Mouse (Mus musculus) midbrain, postnatal 0 days (tissue): ENCODE results near the gene Scai. TPM values are rescaled to one million over a fixed set of nuclear protein-coding genes. Genes with fewer than 3 reads are reported as not detected.

Source experiments
- ATAC-seq: fragments of 200-750 bp; cut with Nextera tagmentation; 2 replicates; pipeline ENCODE4 v1.8.0; 2017; ENCODE audit warnings: moderate number of reproducible peaks, mild to moderate bottlenecking, moderate TSS enrichment, moderate library complexity; ENCODE audit not compliant: low FRiP score
- DNase-seq: peaks from one replicate; pipeline ENCODE4 v3.0.0-alpha.2; 2015; ENCODE audit warnings: low spot score
- H3K27ac ChIP-seq: fragments of 300-500 bp; sonication (generic); 2 replicates; pipeline ENCODE4 v1.5.1; 2014; ENCODE audit warnings: low read depth, mild to moderate bottlenecking, low read length, mixed read lengths
- H3K27me3 ChIP-seq: fragments of 300-500 bp; sonication (generic); 2 replicates; pipeline ENCODE4 v1.6.1; 2014; ENCODE audit warnings: low read length, control low read depth, mixed read lengths; ENCODE audit not compliant: insufficient read depth
- H3K36me3 ChIP-seq: fragments of 300-500 bp; sonication (generic); 2 replicates; pipeline ENCODE4 v1.6.1; 2014; ENCODE audit warnings: low read length, control low read depth, mixed read lengths; ENCODE audit not compliant: insufficient read depth
- H3K4me1 ChIP-seq: fragments of 300-500 bp; sonication (generic); 2 replicates; pipeline ENCODE4 v1.6.1; 2014; ENCODE audit warnings: mild to moderate bottlenecking, control low read depth, antibody characterized with exemption, low read length, mixed read lengths; ENCODE audit not compliant: insufficient read depth
- H3K4me2 ChIP-seq: fragments of 300-500 bp; sonication (generic); 2 replicates; pipeline ENCODE4 v1.6.1; 2014; ENCODE audit warnings: low read depth, mild to moderate bottlenecking, low read length, mixed read lengths; ENCODE audit not compliant: poor library complexity, severe bottlenecking
- H3K4me3 ChIP-seq: fragments of 300-500 bp; sonication (generic); 2 replicates; pipeline ENCODE4 v1.5.1; 2014; ENCODE audit warnings: low read depth, mild to moderate bottlenecking, low read length, moderate library complexity
- H3K9ac ChIP-seq: fragments of 300-500 bp; sonication (generic); replicated peaks from 2 replicates; pipeline ENCODE4 v1.6.1; 2014; ENCODE audit warnings: mild to moderate bottlenecking, low read length, moderate library complexity, mixed read lengths; ENCODE audit not compliant: poor library complexity, severe bottlenecking
- H3K9me3 ChIP-seq: fragments of 300-500 bp; sonication (generic); 2 replicates; pipeline ENCODE4 v1.6.1; 2016; ENCODE audit warnings: low read length, control low read depth
- CTCF ChIP-seq: IDR thresholded peaks from 2 replicates; pipeline ENCODE4 v1.5.1; 2016; ENCODE audit warnings: antibody characterized with exemption, mild to moderate bottlenecking
- WGBS: fragments of 180-500 bp; shearing (Covaris S2); extraction: QIAGEN DNeasy Blood & Tissue Kit; methylation state at CpG from one replicate; pipeline ENCODE4 v1.1.7; 2014; 5-methylcytosine and 5-hydroxymethylcytosine counted together
- polyA plus RNA-seq: library from polyadenylated mRNA; unstranded; fragments of >200 nt; fragmentation: Nextera tagmentation; extraction: Ambion mirVana; gene quantifications from 2 replicates; pipeline ENCODE4 v1.2.1, GENCODE M21; 2015
- total RNA-seq: library from RNA; depleted of rRNA; stranded (reverse); fragments of >200 nt; gene quantifications from 2 replicates; pipeline ENCODE4 v1.2.3, GENCODE M21; 2014

Scai gene
- total and polyA plus RNA-seq, 2 experiments from 2014 or later: 13.8 to 59.5 TPM

- ATAC-seq: no peak
- no peaks in the 10 kb centered on the region for H3K9me3 ChIP-seq
- H3K27me3 ChIP-seq: no peaks in the 10 kb centered on the region
- no peak overlapping the region for H3K4me3 ChIP-seq
- no peak overlapping the region for H3K9ac ChIP-seq
- no peak overlapping the region for H3K4me2 ChIP-seq
- TF ChIP-seq CTCF: peak; percentile 35
- no peak for DNase-seq
- no peak overlapping the region for H3K27ac ChIP-seq
- H3K36me3 ChIP-seq: peaks cover 18% of the 10 kb centered on the region; the same call in 1 of the 2 replicates
- H3K4me1 ChIP-seq: no peaks in the 10 kb centered on the region
Measured at GRCm38 (mm10) chr2:39097993-39098392, 92.5 kb downstream of the Scai start.

GRCm38 (mm10) chr2:39091966-39092365, 98.6 kb downstream of the Scai start:
- Histone ChIP-seq H3K27ac (no peak overlapping the region), H3K27me3 (no peaks in the 10 kb centered on the region), H3K9ac (no peak overlapping the region), H3K4me3 (no peak overlapping the region), H3K4me1 (no peaks in the 10 kb centered on the region), H3K36me3 (peaks cover 12% of the 10 kb centered on the region; the same call in 1 of the 2 replicates), H3K9me3 (no peaks in the 10 kb centered on the region), H3K4me2 (no peak overlapping the region)
- 96% methylated on average over 1 of the region's 1 CpGs for WGBS
- no peak for ATAC-seq
- no peak for TF ChIP-seq CTCF
- DNase-seq: no peak

DNA sequence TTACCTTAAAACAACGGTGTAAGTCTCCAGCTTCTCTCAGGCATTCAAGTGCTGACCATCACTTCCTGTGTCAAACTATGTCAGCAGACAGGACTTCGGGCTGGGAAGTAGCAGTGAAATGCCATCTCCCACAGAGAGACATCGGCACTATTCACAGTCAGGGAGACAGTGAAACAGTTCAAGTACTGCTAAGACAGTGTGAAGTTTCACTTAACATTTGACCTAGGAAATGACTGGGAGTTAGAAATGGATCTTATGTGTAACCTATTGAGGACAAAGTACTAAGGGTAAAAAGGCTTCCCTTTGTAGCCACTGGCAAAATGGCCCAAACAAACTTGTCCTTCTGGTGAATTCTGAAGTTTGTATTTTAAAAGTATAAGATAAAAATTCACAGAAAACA, 107.8 kb downstream of the Scai start:
- H3K27ac ChIP-seq: no peak overlapping the region
- H3K4me2 ChIP-seq: no peak overlapping the region
- H3K4me1 ChIP-seq: no peaks in the 10 kb centered on the region
- no peak for ATAC-seq
- H3K27me3 ChIP-seq: no peaks in the 10 kb centered on the region
- TF ChIP-seq CTCF: no peak
- peaks cover 30% of the 10 kb centered on the region for H3K36me3 ChIP-seq
- 86% methylated on average over 3 of the region's 3 CpGs for WGBS
- DNase-seq: no peak
- H3K4me3 ChIP-seq: no peak overlapping the region
- no peaks in the 10 kb centered on the region for H3K9me3 ChIP-seq
- H3K9ac ChIP-seq: no peak overlapping the region

DNA sequence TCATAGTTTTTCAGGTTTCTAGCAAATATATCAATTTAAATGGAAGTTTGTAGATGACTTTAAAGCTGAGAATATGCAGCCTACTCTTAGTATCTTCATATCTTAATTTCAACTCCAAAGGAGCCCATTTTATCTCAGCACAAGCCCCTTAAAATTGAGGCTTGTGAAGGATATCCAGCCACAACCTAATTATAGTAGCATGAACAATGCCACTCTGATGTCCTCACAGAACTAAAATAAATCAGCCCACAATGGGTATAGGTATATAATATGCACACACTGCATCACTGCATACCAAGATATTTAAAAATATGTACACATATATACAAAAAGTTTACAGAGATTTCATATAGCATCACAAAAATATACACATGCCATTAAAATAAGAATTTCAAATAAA, 119.9 kb downstream of the Scai start:
- Histone ChIP-seq H3K27ac (no peak overlapping the region), H3K9ac (no peak overlapping the region), H3K27me3 (no peaks in the 10 kb centered on the region), H3K4me3 (no peak overlapping the region), H3K4me1 (no peaks in the 10 kb centered on the region), H3K9me3 (no peaks in the 10 kb centered on the region), H3K4me2 (no peak overlapping the region), H3K36me3 (no peaks in the 10 kb centered on the region; the same call in 1 of the 2 replicates)
- TF ChIP-seq CTCF: no peak
- no peak for ATAC-seq
- DNase-seq: no peak

DNA sequence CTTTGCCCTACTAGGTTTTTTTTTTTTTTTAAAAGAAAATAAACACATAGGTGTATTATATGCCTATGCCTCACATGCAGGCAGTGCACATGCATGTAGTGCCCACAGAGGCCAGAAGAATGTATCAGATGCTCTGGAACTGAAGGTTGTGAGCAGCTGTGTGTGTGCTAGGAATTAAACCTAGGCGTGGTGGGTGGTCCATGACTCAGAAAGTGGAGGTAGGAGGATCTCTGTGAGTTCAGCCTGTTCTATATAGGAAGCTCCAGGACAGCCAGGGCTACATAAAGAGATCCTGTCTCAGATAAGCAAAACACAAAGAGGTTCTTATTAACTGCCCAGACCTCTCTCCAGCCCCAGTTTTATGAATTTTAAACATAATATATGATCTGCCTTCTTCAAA, 121.4 kb downstream of the Scai start:
- Histone ChIP-seq H3K9ac (no peak overlapping the region), H3K36me3 (no peaks in the 10 kb centered on the region; the same call in 1 of the 2 replicates), H3K4me2 (no peak overlapping the region), H3K27ac (no peak overlapping the region), H3K4me3 (no peak overlapping the region), H3K27me3 (no peaks in the 10 kb centered on the region), H3K9me3 (no peaks in the 10 kb centered on the region), H3K4me1 (no peaks in the 10 kb centered on the region)
- no peak for TF ChIP-seq CTCF
- DNase-seq (no peak), ATAC-seq (no peak)
- WGBS: 65% methylated on average over 1 of the region's 1 CpGs

- H3K27ac ChIP-seq: peak within 1 kb of the TSS; percentile 85
- H3K4me2 ChIP-seq: peak within 1 kb of the TSS; percentile 79
- peak; percentile 95 for DNase-seq
- H3K4me3 ChIP-seq: peak within 1 kb of the TSS; percentile 95
- no peaks in the 10 kb centered on the region for H3K4me1 ChIP-seq
- no peaks in the 10 kb centered on the region for H3K27me3 ChIP-seq
- no peaks in the 10 kb centered on the region for H3K9me3 ChIP-seq
- H3K36me3 ChIP-seq: peaks cover 7% of the 10 kb centered on the region; the same call in 1 of the 2 replicates
- WGBS: under 1% methylated on average over 50 of the region's 50 CpGs
- peak; percentile 99 for ATAC-seq
- peak within 1 kb of the TSS; percentile 93 for H3K9ac ChIP-seq
- TF ChIP-seq CTCF: no peak; the same call in 1 of the 2 replicates
Measured at GRCm38 (mm10) chr2:39065400-39065987, 125.0 kb downstream of the Scai start, which contains the start of gene Golga1. Gene Golga1, minus strand, starts transcription at chr2:39065541.
